Mouse (Mus musculus) frontal cortex, adult (tissue): ENCODE measurements around the gene Pon1.

ENCODE experiments used
- ATAC-seq: cut with Nextera tagmentation; 2 replicates; pipeline ENCODE4 v1.9.2; 2017; ENCODE audit warnings: mild to moderate bottlenecking, moderate library complexity, mixed read lengths; ENCODE audit not compliant: low TSS enrichment

The Pon1 gene

GRCm38 (mm10) chr6:5134986-5135385 is 58.8 kb downstream of the Pon1 start:
- no peak for ATAC-seq

GRCm38 (mm10) chr6:5129364-5130093 is 64.2 kb downstream of the Pon1 start:
- peak; percentile 84 for ATAC-seq

- ATAC-seq, result peak; percentile 55; the same call in 1 of the 2 replicates
These were observed 73.5 kb downstream of the Pon1 start for GRCm38 (mm10) chr6:5120229-5120628.

- ATAC-seq, result no peak
These were observed 74.4 kb downstream of the Pon1 start for GRCm38 (mm10) chr6:5119181-5119910.
